Mouse (Mus musculus): ENCODE data around the gene Ddx17. TPM values are rescaled to one million over a fixed set of nuclear protein-coding genes. Genes with fewer than 3 reads are reported as not detected.

The Ddx17 gene
- total RNA-seq, 2 experiments from 2014 or later, result 223 to 364 TPM

Small RNAs within 50 kb of the gene (microRNA-seq; reads per million reads assigned to microRNA genes)
- not detected for gene Gm27903

Other genes with a start within 250 kb of the Ddx17 start
- 10 to 100 TPM; 27.0 to 27.5 TPM for gene Pla2g6, start 218.4 kb downstream of the Ddx17 start, total RNA-seq (2021)
- gene Maff, start 200.1 kb downstream of the Ddx17 start, total RNA-seq (2021), result 10 to 100 TPM in 1 of 2 experiments, 1 to 10 TPM in 1; 3.6 to 10.8 TPM
- gene Tmem184b, start 143.2 kb downstream of the Ddx17 start, total RNA-seq (2021), result 10 to 100 TPM; 51.4 to 56.6 TPM
- 10 to 100 TPM; 65.7 to 77.7 TPM for gene Csnk1e, start 91.2 kb downstream of the Ddx17 start, total RNA-seq (2021)
- gene Kcnj4, start 41.5 kb downstream of the Ddx17 start, total RNA-seq (2021), result under 1 TPM in 1 of 2 experiments, not detected in 1; 0.24 TPM
- 10 to 100 TPM; 11.4 to 13.2 TPM for gene Kdelr3, start 30.3 kb downstream of the Ddx17 start, total RNA-seq (2021)
- 1 to 10 TPM; 1.4 to 1.8 TPM for gene Dmc1, start 58.4 kb upstream of the Ddx17 start, total RNA-seq (2021)
- 1 to 10 TPM; 2.8 to 3.1 TPM for gene Fam227a, start 112.2 kb upstream of the Ddx17 start, total RNA-seq (2021)
- 10 to 100 TPM; 22.7 to 26.0 TPM for gene Cby1, start 112.5 kb upstream of the Ddx17 start, total RNA-seq (2021)
- gene Tomm22, start 124.1 kb upstream of the Ddx17 start, total RNA-seq (2021), result 100 to 1,000 TPM; 143 to 156 TPM
- 10 to 100 TPM; 45.1 to 50.7 TPM for gene Josd1, start 141.2 kb upstream of the Ddx17 start, total RNA-seq (2021)
- 10 to 100 TPM; 26.7 to 30.0 TPM for gene Gtpbp1, start 144.1 kb upstream of the Ddx17 start, total RNA-seq (2021)
- gene Sun2, start 195.8 kb upstream of the Ddx17 start, total RNA-seq (2021), result 10 to 100 TPM; 68.2 to 83.6 TPM
- 10 to 100 TPM; 16.1 to 19.5 TPM for gene Dnal4, start 231.1 kb upstream of the Ddx17 start, total RNA-seq (2021)

Measured in adrenal gland, postnatal 10 days (tissue).